Mouse (Mus musculus) lung, postnatal 10 days (tissue): Measurements from ENCODE around the gene Bex3.

Source experiments
- DNase-seq: peaks from one replicate; pipeline ENCODE4 v3.0.0; 2021

Bex3 gene

DNA sequence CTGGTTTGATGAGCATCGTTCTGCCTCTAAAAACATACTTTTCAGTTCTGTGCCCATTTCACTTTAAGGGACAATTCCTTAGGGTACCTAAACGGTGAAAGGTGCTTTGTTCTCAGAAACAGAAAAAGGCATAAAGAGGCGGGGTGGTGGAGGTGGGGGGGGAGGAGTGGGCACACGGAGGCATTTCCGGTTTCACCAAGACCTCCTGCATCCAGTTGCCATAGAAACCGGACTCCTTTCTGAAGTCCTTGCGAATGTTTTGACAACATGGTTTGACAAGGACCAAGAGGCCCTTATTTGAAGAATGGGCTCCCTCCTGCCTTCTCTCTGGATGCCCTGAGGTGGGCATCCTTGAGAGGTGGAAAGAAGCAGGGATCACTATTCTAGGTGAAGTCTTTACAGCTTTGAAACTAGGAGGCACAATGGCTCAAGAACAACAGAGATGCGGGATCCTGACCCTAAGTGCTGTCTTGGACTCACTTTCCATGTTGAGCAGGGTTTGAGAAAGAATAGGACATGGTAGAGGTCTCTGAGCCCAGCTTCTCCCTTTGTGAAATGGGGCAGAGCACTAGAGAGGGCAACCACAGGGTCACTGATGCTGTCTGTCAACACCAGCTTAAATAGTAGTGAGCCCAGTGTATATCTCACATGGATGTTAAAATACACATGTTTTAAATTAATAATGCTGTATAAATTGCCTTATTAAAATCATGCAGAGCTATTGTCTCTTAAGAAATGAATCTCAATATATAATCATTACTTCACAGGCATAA lies 43.9 kb downstream of the Bex3 start:
- no peak for DNase-seq

DNA sequence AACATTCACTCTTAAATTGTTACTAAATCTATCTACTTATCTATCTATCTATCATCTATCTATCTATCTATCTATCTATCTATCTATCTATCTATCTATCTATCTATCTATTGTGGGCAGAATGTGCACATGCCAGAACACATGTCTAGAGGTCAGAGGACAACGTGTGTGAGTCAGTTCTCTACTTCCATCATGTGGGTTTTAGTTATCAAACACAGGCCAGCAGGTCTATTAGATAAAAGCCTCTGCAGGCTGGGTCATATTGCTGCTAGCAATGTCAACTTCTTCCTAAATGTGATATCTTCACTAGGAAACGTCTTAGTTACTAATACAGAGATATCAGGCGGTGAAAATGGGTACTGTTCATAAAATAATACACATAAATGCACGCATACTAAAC lies 49.9 kb downstream of the Bex3 start:
- no peak for DNase-seq
